Mouse (Mus musculus) liver, adult 2 months (tissue): ENCODE measurements around the gene Gm9508. TPM values are rescaled to one million over a fixed set of nuclear protein-coding genes. Genes with fewer than 3 reads are reported as not detected.
"Not testable (repeated sequence)": the region's sequence is repeated elsewhere in the genome, so short reads cannot be mapped to it uniquely, and the experiment has no call there.

Experiments
- DNase-seq: peaks from one replicate; pipeline ENCODE4 v3.0.0-alpha.2; 2011; ENCODE audit warnings: low read depth, low spot score; ENCODE audit errors: extremely low read depth
- H3K27ac ChIP-seq: fragments of 200-500 bp; replicated peaks from 2 replicates; pipeline ENCODE4 v1.5.1; 2012; ENCODE audit warnings: low read depth, mild to moderate bottlenecking, control low read depth, inconsistent platforms, low read length; ENCODE audit not compliant: insufficient read depth
- H3K27me3 ChIP-seq: fragments of 200-500 bp; 2 replicates; pipeline ENCODE4 v1.6.1; 2012; ENCODE audit warnings: mild to moderate bottlenecking, moderate library complexity, low read length, inconsistent platforms; ENCODE audit not compliant: control insufficient read depth, insufficient read depth
- H3K36me3 ChIP-seq: fragments of 200-500 bp; 2 replicates; pipeline ENCODE4 v1.6.1; 2012; ENCODE audit warnings: low read length, inconsistent platforms; ENCODE audit not compliant: control insufficient read depth, insufficient read depth
- H3K4me1 ChIP-seq: fragments of 200-500 bp; 2 replicates; pipeline ENCODE4 v1.6.1; 2011; ENCODE audit warnings: low read length; ENCODE audit not compliant: control insufficient read depth, insufficient read depth
- H3K4me3 ChIP-seq: fragments of 200-500 bp; 2 replicates; pipeline ENCODE4 v1.5.1; 2011; ENCODE audit warnings: low read depth, mild to moderate bottlenecking, control low read depth, low read length, moderate library complexity; ENCODE audit not compliant: insufficient read depth
- H3K79me2 ChIP-seq: fragments of 200-500 bp; 2 replicates; pipeline ENCODE4 v1.6.1; 2012; ENCODE audit warnings: inconsistent platforms, mild to moderate bottlenecking, low read length, moderate library complexity; ENCODE audit not compliant: control insufficient read depth, insufficient read depth
- H3K9ac ChIP-seq: fragments of 200-500 bp; 2 replicates; pipeline ENCODE4 v1.6.1; 2012; ENCODE audit warnings: low read depth, mild to moderate bottlenecking, control low read depth, inconsistent platforms, low read length
- CTCF ChIP-seq: fragments of 200-500 bp; IDR thresholded peaks from 2 replicates; pipeline ENCODE4 v1.5.1; 2011; ENCODE audit warnings: low read depth, low read length, control low read depth
- POLR2A ChIP-seq: fragments of 200-500 bp; IDR thresholded peaks from 2 replicates; pipeline ENCODE4 v1.6.1; 2011; ENCODE audit warnings: low read length, control low read depth; ENCODE audit not compliant: insufficient read depth; ENCODE audit errors: extremely low read depth
- WGBS: fragments of 180-500 bp; shearing (Covaris S2); methylation state at CpG from one replicate; pipeline ENCODE4 v1.1.7; 2018; 5-methylcytosine and 5-hydroxymethylcytosine counted together
- polyA plus RNA-seq: library from polyadenylated mRNA; depleted of rRNA; stranded (reverse); fragments of >200 nt; gene quantifications from 2 replicates; pipeline ENCODE4 v1.2.3, GENCODE M21; 2012
- total RNA-seq: library from RNA; depleted of rRNA; stranded (reverse); fragments of >200 nt; gene quantifications from 2 replicates; pipeline ENCODE4 v1.2.3, GENCODE M21; 2014

Gm9508 gene
- total and polyA plus RNA-seq, 2 experiments, result not detected

DNA sequence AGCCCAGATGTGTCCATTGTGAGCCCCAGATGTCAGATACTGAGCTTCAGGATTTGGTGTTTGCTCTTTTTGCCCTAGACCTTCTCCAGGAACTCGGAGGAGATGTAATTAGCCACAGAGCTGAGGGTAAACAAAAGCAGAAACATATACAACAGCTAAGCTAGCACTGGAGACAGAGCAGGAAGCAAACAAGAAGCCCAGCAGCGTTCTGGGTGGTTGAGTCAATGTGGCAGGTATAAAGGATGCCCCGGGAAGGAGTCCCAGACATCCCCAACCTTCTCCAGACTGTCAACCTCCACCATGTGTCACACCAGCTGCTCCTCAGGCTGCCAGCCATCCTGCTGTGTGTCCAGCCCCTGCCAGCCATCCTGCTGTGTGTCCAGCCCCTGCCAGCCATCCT, 29.2 kb upstream of the Gm9508 start, which contains the start of gene Gm10100:
Gene Gm10100 (plus strand): TSS at position 301 of the 400 bp plus-strand sequence.
- no peak within 1 kb of the TSS for H3K9ac ChIP-seq
- no peak for DNase-seq
- no peak within 1 kb of the TSS for H3K4me3 ChIP-seq
- H3K79me2 ChIP-seq, result no peaks in the 10 kb centered on the region
- 30% methylated on average over 3 of the region's 3 CpGs for WGBS
- TF ChIP-seq POLR2A, result no peak
- H3K27me3 ChIP-seq, result no peaks in the 10 kb centered on the region
- no peaks in the 10 kb centered on the region for H3K36me3 ChIP-seq
- H3K27ac ChIP-seq, result no peak within 1 kb of the TSS
- no peaks in the 10 kb centered on the region for H3K4me1 ChIP-seq

DNA sequence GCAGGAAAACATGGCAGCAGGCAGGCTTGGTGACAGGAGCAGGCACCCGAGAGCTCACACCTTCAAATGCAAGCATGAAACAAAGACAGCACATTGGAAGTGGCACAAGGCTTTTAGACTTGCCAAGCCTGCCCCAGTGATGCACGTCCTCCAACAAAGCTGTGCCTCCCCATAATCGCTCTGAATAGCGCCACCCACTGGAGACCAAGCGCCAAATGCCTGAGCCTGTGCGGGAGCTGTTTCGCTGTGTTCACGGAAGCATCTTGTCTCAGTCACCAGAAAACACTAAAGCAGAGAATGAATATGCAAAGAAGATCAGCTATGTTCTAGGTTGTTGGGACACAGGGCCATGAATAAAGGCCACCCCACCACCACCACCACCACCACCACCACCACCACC, 27.8 kb upstream of the Gm9508 start:
- DNase-seq, result no peak
- no peak overlapping the region for H3K9ac ChIP-seq
- H3K36me3 ChIP-seq, result no peaks in the 10 kb centered on the region
- peak; percentile 25; the same call in 1 of the 2 replicates for TF ChIP-seq CTCF
- TF ChIP-seq POLR2A, result no peak
- no peaks in the 10 kb centered on the region for H3K4me1 ChIP-seq
- no peaks in the 10 kb centered on the region for H3K27me3 ChIP-seq
- H3K27ac ChIP-seq, result no peak overlapping the region
- no peak overlapping the region for H3K4me3 ChIP-seq
- 77% methylated on average over 8 of the region's 8 CpGs for WGBS
- no peaks in the 10 kb centered on the region for H3K79me2 ChIP-seq

DNA sequence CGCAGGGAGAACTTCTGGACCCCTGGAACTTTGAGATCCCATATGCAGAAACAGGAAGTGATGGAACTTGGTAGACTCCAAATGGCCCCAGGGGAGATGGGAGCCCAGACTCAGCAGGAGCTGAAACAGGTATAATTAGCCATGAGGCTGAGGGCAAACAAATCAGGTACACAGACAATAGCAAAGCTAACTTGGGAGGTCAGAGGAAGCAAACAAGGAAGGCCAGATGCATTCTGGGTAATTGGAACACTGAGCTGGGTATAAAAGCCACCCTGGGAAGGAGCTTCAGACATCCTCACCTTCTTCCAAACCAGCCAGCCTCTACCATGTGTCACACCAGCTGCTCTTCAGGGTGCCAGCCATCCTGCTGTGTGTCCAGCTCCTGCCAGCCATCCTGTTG, 23.3 kb upstream of the Gm9508 start, which contains the start of gene Krtap12-1:
Gene Krtap12-1 (plus strand): TSS at position 301 of the 400 bp plus-strand sequence.
- WGBS, result 94% methylated on average over 1 of the region's 1 CpGs
- not testable (repeated sequence) for H3K36me3 ChIP-seq, H3K27me3 ChIP-seq, H3K4me1 ChIP-seq, H3K4me3 ChIP-seq, H3K9ac ChIP-seq, DNase-seq, H3K27ac ChIP-seq, H3K79me2 ChIP-seq

DNA sequence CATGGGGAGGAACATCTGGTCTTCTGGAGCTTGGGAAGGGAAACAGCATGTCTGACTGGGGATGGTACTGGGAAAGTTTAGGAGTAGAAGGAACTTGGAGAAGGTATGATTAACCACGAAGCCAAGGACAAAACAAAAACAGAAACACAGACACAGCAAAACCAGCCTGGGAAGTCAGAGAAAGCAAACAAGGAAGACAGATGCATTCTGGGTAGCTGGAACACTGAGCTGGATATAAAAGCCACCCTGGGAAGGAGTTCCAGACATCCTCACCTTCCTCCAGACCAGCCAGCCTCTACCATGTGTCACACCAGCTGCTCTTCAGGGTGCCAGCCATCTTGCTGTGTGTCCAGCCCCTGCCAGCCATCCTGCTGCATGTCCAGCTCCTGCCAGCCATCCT, 18.5 kb upstream of the Gm9508 start, which contains the start of gene Gm10142:
Gene Gm10142 (plus strand): TSS at position 301 of the 400 bp plus-strand sequence.
- WGBS, result 72% methylated on average over 1 of the region's 1 CpGs
- no peak for TF ChIP-seq CTCF

DNA sequence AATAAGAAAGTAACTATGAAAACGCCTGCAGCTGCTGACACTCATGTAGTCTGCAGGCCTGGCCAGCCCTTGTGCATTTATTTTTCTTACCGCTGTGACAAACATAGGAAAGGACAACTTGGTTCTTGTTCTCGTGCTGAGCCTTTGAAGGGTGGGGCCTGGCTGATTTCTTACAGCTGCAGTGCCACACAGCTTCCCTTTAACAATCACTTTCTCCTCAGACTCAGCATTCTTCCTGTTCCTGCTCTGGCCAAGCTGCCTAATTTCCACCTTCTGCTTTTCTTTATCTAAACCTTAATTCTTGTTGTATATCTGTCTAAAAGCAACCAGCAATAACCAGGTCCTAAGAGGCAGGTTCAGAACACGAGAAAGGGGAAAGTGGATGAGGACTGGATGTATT, 16.7 kb upstream of the Gm9508 start:
- no peak overlapping the region for H3K9ac ChIP-seq
- H3K4me1 ChIP-seq, result no peaks in the 10 kb centered on the region
- no peaks in the 10 kb centered on the region for H3K36me3 ChIP-seq
- no peaks in the 10 kb centered on the region for H3K79me2 ChIP-seq
- DNase-seq, result no peak
- H3K27ac ChIP-seq, result no peak overlapping the region
- H3K4me3 ChIP-seq, result no peak overlapping the region
- 74% methylated on average over 4 of the region's 4 CpGs for WGBS
- no peaks in the 10 kb centered on the region for H3K27me3 ChIP-seq
- TF ChIP-seq POLR2A, result no peak
- no peak for TF ChIP-seq CTCF

More for the DNA sequence above, 18.5 kb upstream of the Gm9508 start, which contains the start of gene Gm10142:
- Histone ChIP-seq H3K4me1 (no peaks in the 10 kb centered on the region), H3K4me3 (no peak within 1 kb of the TSS), H3K79me2 (no peaks in the 10 kb centered on the region), H3K36me3 (no peaks in the 10 kb centered on the region), H3K27ac (no peak within 1 kb of the TSS), H3K9ac (no peak within 1 kb of the TSS), H3K27me3 (no peaks in the 10 kb centered on the region)
- no peak for DNase-seq

DNA sequence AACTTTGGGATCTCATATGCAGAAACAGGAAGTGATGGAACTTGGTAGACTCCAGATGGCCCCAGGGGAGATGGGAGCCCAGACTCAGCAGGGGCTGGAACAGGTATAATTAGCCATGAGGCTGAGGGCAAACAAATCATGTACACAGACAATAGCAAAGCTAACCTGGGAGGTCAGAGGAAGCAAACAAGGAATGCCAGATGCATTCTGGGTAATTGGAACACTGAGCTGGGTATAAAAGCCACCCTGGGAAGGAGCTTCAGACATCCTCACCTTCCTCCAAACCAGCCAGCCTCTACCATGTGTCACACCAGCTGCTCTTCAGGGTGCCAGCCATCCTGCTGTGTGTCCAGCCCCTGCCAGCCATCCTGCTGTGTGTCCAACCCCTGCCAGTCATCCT, 14.1 kb upstream of the Gm9508 start, which contains the start of gene Gm10024:
Gene Gm10024 (plus strand): TSS at position 301 of the 400 bp plus-strand sequence.
- not testable (repeated sequence) for H3K9ac ChIP-seq, H3K27me3 ChIP-seq, H3K4me3 ChIP-seq, H3K79me2 ChIP-seq, DNase-seq, H3K27ac ChIP-seq, H3K36me3 ChIP-seq, H3K4me1 ChIP-seq
